Comparison of ENCODE assay signal across 8 mouse cellular contexts in genomic region chr2:121294182-121294581, GRCm38 (mm10). TPM values are rescaled to one million over a fixed set of nuclear protein-coding genes. Genes with fewer than 3 reads are reported as not detected.
DNase-seq lines count a peak whose midpoint lies in the region; ATAC-seq and TF ChIP-seq lines count a peak whose summit lies in the region.

No protein-coding gene starts in this region.

- no peak for TF ChIP-seq CTCF in G1E (IDR thresholded peaks at IDR 0.05; ENCODE audit: low read depth, low read length)

- no peak overlapping the region for H3K27ac ChIP-seq in embryonic facial prominence, embryonic 13.5 days
- peak overlapping the region; percentile 69; the same call in 1 of the 2 replicates for H3K27ac ChIP-seq in limb, embryonic 15.5 days
- peak overlapping the region; percentile 87 for H3K27ac ChIP-seq in neural tube, embryonic 15.5 days (replicated peaks)

- peaks cover 62% of the 10 kb centered on the region for H3K4me1 ChIP-seq in G1E (ENCODE audit: insufficient read depth, low read depth, low read length)
- peaks cover 49% of the 10 kb centered on the region for H3K4me1 ChIP-seq in embryonic facial prominence, embryonic 13.5 days
- H3K4me1 ChIP-seq in limb, embryonic 15.5 days: peaks cover 50% of the 10 kb centered on the region
- H3K4me1 ChIP-seq in neural tube, embryonic 15.5 days: peaks cover 72% of the 10 kb centered on the region

- peak overlapping the region; percentile 77 for H3K4me2 ChIP-seq in embryonic facial prominence, embryonic 13.5 days
- peak overlapping the region; percentile 82 for H3K4me2 ChIP-seq in limb, embryonic 15.5 days
- peak overlapping the region; percentile 89 for H3K4me2 ChIP-seq in neural tube, embryonic 15.5 days

- DNase-seq in adrenal gland, adult (ENCODE audit: inconsistent age in 2 of 2, low spot score in 1 of 2): peak; percentile 47 to 69
- no peak for DNase-seq in adrenal gland, postnatal 4 days (ENCODE audit: low spot score in 2 of 2)
- peak; percentile 55 for DNase-seq in G1E (ENCODE audit: low spot score)
- DNase-seq in heart, postnatal 10 days: peak; percentile 80 to 85
- no peak for DNase-seq in layer of hippocampus, postnatal 14 days (ENCODE audit: low spot score in 2 of 2)

- no peaks in the 10 kb centered on the region for H3K36me3 ChIP-seq in G1E (replicated peaks)
- 0 out of 2 replicates have a peak, but pooled peaks cover under 1% of the 10 kb centered on the region for H3K36me3 ChIP-seq in embryonic facial prominence, embryonic 13.5 days
- peaks cover 3% of the 10 kb centered on the region; the same call in 1 of the 2 replicates for H3K36me3 ChIP-seq in limb, embryonic 15.5 days
- peaks cover 7% of the 10 kb centered on the region for H3K36me3 ChIP-seq in neural tube, embryonic 15.5 days

- WGBS in embryonic facial prominence, embryonic 13.5 days: 32% methylated on average over 4 of the region's 4 CpGs
- WGBS in limb, embryonic 15.5 days: 20% methylated on average over 4 of the region's 4 CpGs
- WGBS in neural tube, embryonic 15.5 days: 33% methylated on average over 4 of the region's 4 CpGs

- H3K27me3 ChIP-seq in G1E (ENCODE audit: insufficient read depth, low read length): peaks cover 60% of the 10 kb centered on the region
- peaks cover 61% of the 10 kb centered on the region for H3K27me3 ChIP-seq in embryonic facial prominence, embryonic 13.5 days
- peaks cover 57% of the 10 kb centered on the region for H3K27me3 ChIP-seq in limb, embryonic 15.5 days
- no peaks in the 10 kb centered on the region for H3K27me3 ChIP-seq in neural tube, embryonic 15.5 days (replicated peaks)

- no peaks in the 10 kb centered on the region for H3K9me3 ChIP-seq in G1E (replicated peaks)
- H3K9me3 ChIP-seq in embryonic facial prominence, embryonic 13.5 days: no peaks in the 10 kb centered on the region
- H3K9me3 ChIP-seq in limb, embryonic 15.5 days: no peaks in the 10 kb centered on the region
- H3K9me3 ChIP-seq in neural tube, embryonic 15.5 days (replicated peaks): no peaks in the 10 kb centered on the region

- intact Hi-C loops in heart, postnatal 10 days (cut with DNase I): loop anchor here (5.0 kb wide), 1 partner anchor 58 kb away; no protein-coding TSS in a partner anchor

- peak overlapping the region; percentile 70 for H3K9ac ChIP-seq in embryonic facial prominence, embryonic 13.5 days
- no peak overlapping the region for H3K9ac ChIP-seq in limb, embryonic 15.5 days
- H3K9ac ChIP-seq in neural tube, embryonic 15.5 days (replicated peaks): peak overlapping the region; percentile 75

- ATAC-seq in G1E (ENCODE audit: extremely low read depth, insufficient number of reproducible peaks, low FRiP score, poor library complexity, severe bottlenecking): peak; percentile 43
- no peak for ATAC-seq in embryonic facial prominence, embryonic 13.5 days (ENCODE audit: insufficient number of reproducible peaks, insufficient read depth, low FRiP score, low TSS enrichment, low read depth)
- no peak for ATAC-seq in limb, embryonic 15.5 days (ENCODE audit: insufficient number of reproducible peaks, low FRiP score, low TSS enrichment, low read depth)
- no peak for ATAC-seq in neural tube, embryonic 15.5 days (ENCODE audit: low FRiP score)

- H3K4me3 ChIP-seq in G1E (ENCODE audit: low read depth, low read length): peak overlapping the region; percentile 65; the same call in 1 of the 2 replicates
- peak overlapping the region; percentile 54 for H3K4me3 ChIP-seq in embryonic facial prominence, embryonic 13.5 days
- peak overlapping the region; percentile 53 for H3K4me3 ChIP-seq in limb, embryonic 15.5 days
- peak overlapping the region; percentile 61 for H3K4me3 ChIP-seq in neural tube, embryonic 15.5 days (replicated peaks)

RNA-seq across cellular contexts. Expression of gene Map1a, which starts 4.8 kb away (rescaled TPM):
- 10 to 100 TPM; 10.8 to 13.3 TPM for total RNA-seq in adrenal gland, postnatal 4 days (2021)
- 2.5 and 3.3 TPM in 2 replicates for total RNA-seq in G1E (2014; fragmentation: Nextera tagmentation)
- 0.66 and 2.2 TPM in 2 replicates for total RNA-seq in G1E (2017)
- polyA plus RNA-seq in G1E (2012): 7.0 and 7.4 TPM in 2 replicates
- 4.3 and 4.8 TPM in 2 replicates for polyA plus RNA-seq in embryonic facial prominence, embryonic 13.5 days (2015; fragmentation: Nextera tagmentation; extraction: Ambion mirVana)
- total RNA-seq in heart, postnatal 10 days (2021): 10 to 100 TPM in 1 of 2 experiments, 1 to 10 TPM in 1; 9.6 to 12.2 TPM
- polyA plus RNA-seq in limb, embryonic 15.5 days (2015; fragmentation: Nextera tagmentation; extraction: Ambion mirVana): 3.8 and 3.9 TPM in 2 replicates
- polyA plus RNA-seq in neural tube, embryonic 15.5 days (2015; fragmentation: Nextera tagmentation; extraction: Ambion mirVana): 32.5 and 38.6 TPM in 2 replicates
- 100 to 1,000 TPM; 472 to 505 TPM for total RNA-seq in layer of hippocampus, postnatal 14 days (2021)

RNA-seq across cellular contexts. Expression of gene Trp53bp1, which starts 23.0 kb away (rescaled TPM):
- total RNA-seq in adrenal gland, postnatal 4 days (2021): 100 to 1,000 TPM in 1 of 2 experiments, 10 to 100 TPM in 1; 99.2 to 105 TPM
- 41.1 and 44.1 TPM in 2 replicates for total RNA-seq in G1E (2014; fragmentation: Nextera tagmentation)
- 20.1 and 21.6 TPM in 2 replicates for total RNA-seq in G1E (2017)
- 16.2 and 25.9 TPM in 2 replicates for polyA plus RNA-seq in G1E (2012)
- polyA plus RNA-seq in embryonic facial prominence, embryonic 13.5 days (2015; fragmentation: Nextera tagmentation; extraction: Ambion mirVana): 95.8 and 96.5 TPM in 2 replicates
- 10 to 100 TPM; 51.6 to 57.8 TPM for total RNA-seq in heart, postnatal 10 days (2021)
- 52.4 and 62.6 TPM in 2 replicates for polyA plus RNA-seq in limb, embryonic 15.5 days (2015; fragmentation: Nextera tagmentation; extraction: Ambion mirVana)
- polyA plus RNA-seq in neural tube, embryonic 15.5 days (2015; fragmentation: Nextera tagmentation; extraction: Ambion mirVana): 131 and 146 TPM in 2 replicates
- 100 to 1,000 TPM; 140 to 152 TPM for total RNA-seq in layer of hippocampus, postnatal 14 days (2021)

Comparison
In these comparisons a context has a peak if more than half of its experiments do, and no peak if none do; other contexts are left out.
1. DNase-seq: peak in adrenal gland, adult (2 of 2), G1E (single experiment) and heart, postnatal 10 days (2 of 2); none in adrenal gland, postnatal 4 days (0 of 2) and layer of hippocampus, postnatal 14 days (0 of 2).
2. RNA of gene Map1a, which starts 4.8 kb away (total RNA-seq): 472 to 505 TPM in layer of hippocampus, postnatal 14 days; 10.8 to 13.3 TPM in adrenal gland, postnatal 4 days, 9.6 to 12.2 TPM in heart, postnatal 10 days and 0.66 to 3.3 TPM in G1E; every median in the first group is over 10 times any median in the second.
3. Peak in every context shown above with its lines, with median percentiles within 50 percentile points of each other: H3K4me3 ChIP-seq and H3K4me2 ChIP-seq.